Mouse (Mus musculus) embryonic facial prominence, embryonic 11.5 days (tissue): ENCODE data around the gene Acer1. TPM values are rescaled to one million over a fixed set of nuclear protein-coding genes. Genes with fewer than 3 reads are reported as not detected.

Experiments
- ATAC-seq: fragments of 200-750 bp; cut with Nextera tagmentation; replicated peaks from 2 replicates; pipeline ENCODE4 v1.8.0; 2017; ENCODE audit warnings: low read depth; ENCODE audit not compliant: insufficient number of reproducible peaks, low FRiP score, low TSS enrichment
- DNase-seq: peaks from one replicate; pipeline ENCODE4 v3.0.0-alpha.2; 2015; ENCODE audit warnings: low spot score
- H3K27ac ChIP-seq: fragments of 300-500 bp; sonication (generic); replicated peaks from 2 replicates; pipeline ENCODE4 v1.5.1; 2014; ENCODE audit warnings: mild to moderate bottlenecking, low read depth, low read length, control low read depth
- H3K27me3 ChIP-seq: fragments of 300-500 bp; sonication (generic); 2 replicates; pipeline ENCODE4 v1.6.1; 2014; ENCODE audit warnings: mild to moderate bottlenecking, low read length, moderate library complexity, mixed read lengths; ENCODE audit not compliant: control insufficient read depth, insufficient read depth
- H3K36me3 ChIP-seq: fragments of 300-500 bp; sonication (generic); replicated peaks from 2 replicates; pipeline ENCODE4 v1.6.1; 2014; ENCODE audit warnings: low read depth, mild to moderate bottlenecking, low read length, moderate library complexity, mixed read lengths; ENCODE audit not compliant: control insufficient read depth, insufficient read depth
- H3K4me1 ChIP-seq: fragments of 300-500 bp; sonication (generic); 2 replicates; pipeline ENCODE4 v1.6.1; 2014; ENCODE audit warnings: low read length, mixed read lengths; ENCODE audit not compliant: control insufficient read depth, insufficient read depth
- H3K4me2 ChIP-seq: fragments of 300-500 bp; sonication (generic); 2 replicates; pipeline ENCODE4 v1.6.1; 2014; ENCODE audit warnings: low read depth, mild to moderate bottlenecking, control low read depth, low read length, moderate library complexity
- H3K4me3 ChIP-seq: fragments of 300-500 bp; sonication (generic); 2 replicates; pipeline ENCODE4 v1.5.1; 2014; ENCODE audit warnings: low read depth, low read length, control low read depth
- H3K9ac ChIP-seq: fragments of 300-500 bp; sonication (generic); replicated peaks from 2 replicates; pipeline ENCODE4 v1.6.1; 2014; ENCODE audit warnings: mild to moderate bottlenecking, control low read depth, low read length
- H3K9me3 ChIP-seq: fragments of 300-500 bp; sonication (generic); replicated peaks from 2 replicates; pipeline ENCODE4 v1.6.1; 2016; ENCODE audit warnings: mild to moderate bottlenecking, low read length, inconsistent platforms, mixed read lengths; ENCODE audit not compliant: control insufficient read depth
- WGBS: fragments of 180-500 bp; shearing (Covaris S2); extraction: QIAGEN DNeasy Blood & Tissue Kit; methylation state at CpG from one replicate; pipeline ENCODE4 v1.1.7; 2014; 5-methylcytosine and 5-hydroxymethylcytosine counted together
- polyA plus RNA-seq: library from polyadenylated mRNA; unstranded; fragments of >200 nt; fragmentation: Nextera tagmentation; extraction: Ambion mirVana; gene quantifications from 2 replicates; pipeline ENCODE4 v1.2.1, GENCODE M21; 2014

Acer1 gene
- polyA plus RNA-seq, 1 experiment from 2014 or later = not detected

GRCm38 (mm10) chr17:56988441-56988840 is 6.5 kb upstream of the Acer1 start:
- Histone ChIP-seq H3K27me3 (no peaks in the 10 kb centered on the region), H3K36me3 (peaks cover 1% of the 10 kb centered on the region; the same call in 1 of the 2 replicates), H3K4me1 (peaks cover 2% of the 10 kb centered on the region; the same call in 1 of the 2 replicates), H3K9ac (no peak overlapping the region), H3K9me3 (no peaks in the 10 kb centered on the region), H3K4me3 (no peak overlapping the region), H3K4me2 (no peak overlapping the region), H3K27ac (no peak overlapping the region)
- ATAC-seq (no peak), DNase-seq (no peak)
- WGBS = 84% methylated on average over 7 of the region's 7 CpGs

- Histone ChIP-seq H3K36me3 (no peaks in the 10 kb centered on the region), H3K4me2 (no peak overlapping the region), H3K9me3 (no peaks in the 10 kb centered on the region), H3K4me3 (no peak overlapping the region), H3K27ac (no peak overlapping the region), H3K9ac (no peak overlapping the region), H3K27me3 (no peaks in the 10 kb centered on the region), H3K4me1 (peaks cover 2% of the 10 kb centered on the region; the same call in 1 of the 2 replicates)
- no peak for ATAC-seq
- DNase-seq = no peak
- 86% methylated on average over 3 of the region's 3 CpGs for WGBS
These were observed 4.3 kb upstream of the Acer1 start for GRCm38 (mm10) chr17:56986105-56986805.

GRCm38 (mm10) chr17:56985656-56986055 is 3.7 kb upstream of the Acer1 start:
- WGBS = 80% methylated on average over 3 of the region's 3 CpGs
- DNase-seq (no peak), ATAC-seq (no peak)
- no peaks in the 10 kb centered on the region for H3K4me1 ChIP-seq
- no peak overlapping the region for H3K4me3 ChIP-seq
- no peak overlapping the region for H3K9ac ChIP-seq
- no peak overlapping the region for H3K27ac ChIP-seq
- no peaks in the 10 kb centered on the region for H3K36me3 ChIP-seq
- no peak overlapping the region for H3K4me2 ChIP-seq
- no peaks in the 10 kb centered on the region for H3K27me3 ChIP-seq
- H3K9me3 ChIP-seq = no peaks in the 10 kb centered on the region

- Histone ChIP-seq H3K4me2 (no peak overlapping the region), H3K27me3 (no peaks in the 10 kb centered on the region), H3K4me3 (no peak overlapping the region), H3K36me3 (no peaks in the 10 kb centered on the region), H3K4me1 (no peaks in the 10 kb centered on the region), H3K27ac (no peak overlapping the region), H3K9ac (no peak overlapping the region), H3K9me3 (no peaks in the 10 kb centered on the region)
- ATAC-seq (no peak), DNase-seq (no peak)
- 80% methylated on average over 9 of the region's 9 CpGs for WGBS
These were observed 3.0 kb upstream of the Acer1 start for GRCm38 (mm10) chr17:56984886-56985285.

GRCm38 (mm10) chr17:56981049-56981448 is 877 bp downstream of the Acer1 start:
- ATAC-seq (no peak), DNase-seq (no peak)
- Histone ChIP-seq H3K4me2 (no peak overlapping the region), H3K27ac (no peak overlapping the region), H3K4me3 (no peak overlapping the region), H3K27me3 (no peaks in the 10 kb centered on the region), H3K4me1 (no peaks in the 10 kb centered on the region), H3K36me3 (no peaks in the 10 kb centered on the region), H3K9ac (no peak overlapping the region), H3K9me3 (no peaks in the 10 kb centered on the region)
- WGBS = 77% methylated on average over 7 of the region's 7 CpGs

GRCm38 (mm10) chr17:56979524-56979923 is 2.4 kb downstream of the Acer1 start:
- WGBS = 54% methylated on average over 4 of the region's 8 CpGs
- ATAC-seq (no peak), DNase-seq (no peak)
- no peak overlapping the region for H3K4me3 ChIP-seq
- no peaks in the 10 kb centered on the region for H3K27me3 ChIP-seq
- H3K4me1 ChIP-seq = no peaks in the 10 kb centered on the region
- no peaks in the 10 kb centered on the region for H3K36me3 ChIP-seq
- no peak overlapping the region for H3K4me2 ChIP-seq
- no peak overlapping the region for H3K9ac ChIP-seq
- no peaks in the 10 kb centered on the region for H3K9me3 ChIP-seq
- no peak overlapping the region for H3K27ac ChIP-seq

- Histone ChIP-seq H3K9me3 (no peaks in the 10 kb centered on the region), H3K36me3 (no peaks in the 10 kb centered on the region), H3K27me3 (no peaks in the 10 kb centered on the region), H3K9ac (no peak overlapping the region), H3K27ac (no peak overlapping the region), H3K4me2 (no peak overlapping the region), H3K4me3 (no peak overlapping the region), H3K4me1 (no peaks in the 10 kb centered on the region)
- DNase-seq (no peak), ATAC-seq (no peak)
- 72% methylated on average over 8 of the region's 8 CpGs for WGBS
These were observed 5.2 kb downstream of the Acer1 start for GRCm38 (mm10) chr17:56976531-56977390.

GRCm38 (mm10) chr17:56975391-56975790 is 6.5 kb downstream of the Acer1 start:
- Histone ChIP-seq H3K4me2 (no peak overlapping the region), H3K4me1 (no peaks in the 10 kb centered on the region), H3K27me3 (no peaks in the 10 kb centered on the region), H3K9ac (no peak overlapping the region), H3K9me3 (no peaks in the 10 kb centered on the region), H3K4me3 (no peak overlapping the region), H3K27ac (no peak overlapping the region), H3K36me3 (no peaks in the 10 kb centered on the region)
- ATAC-seq (no peak), DNase-seq (no peak)
- 61% methylated on average over 3 of the region's 3 CpGs for WGBS
